Mouse (Mus musculus) lung, embryonic 15.5 days (tissue): ENCODE data around the gene Atp6v1a. TPM values are rescaled to one million over a fixed set of nuclear protein-coding genes. Genes with fewer than 3 reads are reported as not detected.

Experiments used
- ATAC-seq: fragments of 200-750 bp; cut with Nextera tagmentation; 2 replicates; pipeline ENCODE4 v1.8.0; 2017; ENCODE audit warnings: moderate number of reproducible peaks, borderline replicate concordance; ENCODE audit not compliant: low FRiP score, low TSS enrichment; ENCODE audit errors: extremely low read depth
- H3K27ac ChIP-seq: fragments of 300-500 bp; sonication (generic); 2 replicates; pipeline ENCODE4 v1.5.1; 2015; ENCODE audit warnings: moderate library complexity, mild to moderate bottlenecking, inconsistent platforms
- H3K27me3 ChIP-seq: fragments of 300-500 bp; sonication (generic); 2 replicates; pipeline ENCODE4 v1.6.1; 2015; ENCODE audit warnings: inconsistent platforms
- H3K36me3 ChIP-seq: fragments of 300-500 bp; sonication (generic); 2 replicates; pipeline ENCODE4 v1.6.1; 2015; ENCODE audit warnings: inconsistent platforms
- H3K4me1 ChIP-seq: fragments of 300-500 bp; sonication (generic); 2 replicates; pipeline ENCODE4 v1.6.1; 2015; ENCODE audit warnings: inconsistent platforms
- H3K4me2 ChIP-seq: fragments of 300-500 bp; sonication (generic); 2 replicates; pipeline ENCODE4 v1.6.1; 2015; ENCODE audit warnings: inconsistent platforms, mild to moderate bottlenecking, moderate library complexity
- H3K4me3 ChIP-seq: fragments of 300-500 bp; sonication (generic); 2 replicates; pipeline ENCODE4 v1.5.1; 2015; ENCODE audit warnings: mild to moderate bottlenecking, inconsistent platforms
- H3K9ac ChIP-seq: fragments of 300-500 bp; sonication (generic); 2 replicates; pipeline ENCODE4 v1.6.1; 2015; ENCODE audit warnings: inconsistent platforms
- H3K9me3 ChIP-seq: fragments of 300-500 bp; sonication (generic); 2 replicates; pipeline ENCODE4 v1.6.1; 2016; ENCODE audit warnings: inconsistent platforms
- WGBS: fragments of 180-500 bp; shearing (Covaris S2); methylation state at CpG from one replicate; pipeline ENCODE4 v1.1.7; 2015; 5-methylcytosine and 5-hydroxymethylcytosine counted together
- polyA plus RNA-seq: library from polyadenylated mRNA; unstranded; fragments of >200 nt; fragmentation: Nextera tagmentation; extraction: Ambion mirVana; gene quantifications from 2 replicates; pipeline ENCODE4 v1.2.1, GENCODE M21; 2015

The Atp6v1a gene
- polyA plus RNA-seq, 1 experiment from 2014 or later, result 49.6 TPM

DNA sequence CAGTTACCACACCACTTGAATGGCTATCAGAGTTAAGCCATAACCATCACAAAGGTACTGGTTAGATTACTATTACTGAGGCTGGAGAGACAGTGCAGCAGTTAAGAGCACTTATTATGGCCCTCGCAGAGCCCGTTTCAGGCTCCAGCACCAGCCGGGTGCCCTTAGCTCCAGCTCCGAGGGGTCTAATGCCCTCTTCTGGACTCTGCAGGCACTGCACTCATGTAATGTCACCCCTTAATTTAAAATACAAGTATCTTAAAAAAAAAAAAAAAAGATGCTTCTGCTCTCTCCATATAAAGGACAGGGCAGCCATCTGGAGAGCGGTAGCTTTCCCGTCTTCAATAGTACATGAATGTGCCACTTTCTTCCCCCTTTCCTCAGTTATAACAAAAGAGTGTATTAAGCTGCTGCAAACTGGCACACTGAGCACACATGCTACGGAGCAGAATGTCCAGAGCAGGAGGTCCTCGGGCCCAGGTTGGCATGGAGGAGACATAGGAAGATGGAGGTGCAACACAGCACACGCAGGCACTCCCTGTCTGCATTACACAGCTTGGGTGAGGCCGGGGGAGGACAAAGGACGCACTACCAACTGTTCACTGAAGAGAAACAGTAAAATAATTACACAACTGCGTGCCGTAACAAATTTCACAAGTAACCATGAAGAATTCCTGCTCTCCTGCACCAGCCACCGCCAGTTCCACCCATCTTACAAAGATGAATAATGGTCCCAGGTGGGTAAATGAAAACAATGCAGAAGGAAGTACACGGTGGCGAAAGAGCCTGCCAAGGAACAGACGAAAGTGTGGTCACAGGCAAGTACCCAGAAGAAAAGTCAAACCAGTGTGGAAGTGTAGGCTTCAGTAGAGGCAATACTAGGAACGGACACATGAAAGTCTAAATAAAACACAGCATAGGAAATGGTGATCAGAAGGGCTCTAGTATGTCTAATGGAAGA is 35.4 kb downstream of the Atp6v1a start:
- ATAC-seq, result no peak
- Histone ChIP-seq H3K36me3 (peaks cover 68% of the 10 kb centered on the region), H3K4me3 (no peak overlapping the region), H3K4me2 (no peak overlapping the region), H3K9ac (no peak overlapping the region), H3K27me3 (no peaks in the 10 kb centered on the region), H3K9me3 (no peaks in the 10 kb centered on the region), H3K27ac (no peak overlapping the region), H3K4me1 (no peaks in the 10 kb centered on the region)
- 90% methylated on average over 18 of the region's 18 CpGs for WGBS

GRCm38 (mm10) chr16:44102925-44103324 is 36.6 kb downstream of the Atp6v1a start:
- Histone ChIP-seq H3K4me2 (no peak overlapping the region), H3K27ac (no peak overlapping the region), H3K27me3 (no peaks in the 10 kb centered on the region), H3K36me3 (peaks cover 67% of the 10 kb centered on the region), H3K9ac (no peak overlapping the region), H3K9me3 (no peaks in the 10 kb centered on the region), H3K4me1 (no peaks in the 10 kb centered on the region), H3K4me3 (no peak overlapping the region)
- 91% methylated on average over 2 of the region's 2 CpGs for WGBS
- ATAC-seq, result no peak

DNA sequence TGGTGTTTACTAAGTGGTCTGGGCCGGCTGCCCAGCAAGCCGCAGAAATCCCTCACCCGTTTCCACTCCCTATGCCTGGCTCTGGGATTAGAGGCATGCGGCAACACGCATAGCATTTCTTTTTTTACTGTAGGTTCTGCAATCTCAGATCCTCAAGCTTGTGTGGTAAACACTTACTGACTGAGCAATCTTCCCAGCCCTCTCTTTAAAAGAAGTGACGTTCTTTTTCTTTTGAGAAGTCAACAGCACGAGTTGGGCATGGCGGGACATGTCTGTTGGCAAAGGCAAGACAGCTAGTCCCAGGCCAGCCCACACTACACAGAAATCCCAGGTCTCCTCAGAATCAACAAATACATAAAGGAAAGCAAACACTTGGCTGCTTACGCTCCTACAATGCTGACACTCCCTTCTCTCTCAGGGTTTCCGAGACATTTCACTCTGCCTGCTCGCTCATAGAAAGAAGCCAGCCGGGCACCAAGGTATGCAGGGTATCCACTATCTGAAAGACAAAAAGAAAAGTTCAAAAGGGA is 38.3 kb downstream of the Atp6v1a start:
- H3K27me3 ChIP-seq, result no peaks in the 10 kb centered on the region
- H3K4me2 ChIP-seq, result no peak overlapping the region
- ATAC-seq, result no peak
- H3K27ac ChIP-seq, result no peak overlapping the region
- 78% methylated on average over 12 of the region's 12 CpGs for WGBS
- H3K4me1 ChIP-seq, result no peaks in the 10 kb centered on the region
- H3K36me3 ChIP-seq, result peaks cover 61% of the 10 kb centered on the region
- H3K9me3 ChIP-seq, result no peaks in the 10 kb centered on the region
- H3K9ac ChIP-seq, result no peak overlapping the region
- no peak overlapping the region for H3K4me3 ChIP-seq

- no peak overlapping the region for H3K4me3 ChIP-seq
- no peaks in the 10 kb centered on the region for H3K27me3 ChIP-seq
- ATAC-seq, result no peak
- no peaks in the 10 kb centered on the region for H3K4me1 ChIP-seq
- H3K9me3 ChIP-seq, result no peaks in the 10 kb centered on the region
- H3K9ac ChIP-seq, result no peak overlapping the region
- no peak overlapping the region for H3K4me2 ChIP-seq
- 91% methylated on average over 7 of the region's 7 CpGs for WGBS
- H3K36me3 ChIP-seq, result peaks cover 70% of the 10 kb centered on the region
- H3K27ac ChIP-seq, result no peak overlapping the region
These were observed 40.1 kb downstream of the Atp6v1a start for GRCm38 (mm10) chr16:44099377-44099776.

- no peak for ATAC-seq
- Histone ChIP-seq H3K27ac (no peak overlapping the region), H3K9ac (no peak overlapping the region), H3K4me2 (no peak overlapping the region), H3K36me3 (peaks cover 47% of the 10 kb centered on the region), H3K4me3 (no peak overlapping the region), H3K4me1 (no peaks in the 10 kb centered on the region), H3K9me3 (no peaks in the 10 kb centered on the region), H3K27me3 (no peaks in the 10 kb centered on the region)
- 54% methylated on average over 2 of the region's 2 CpGs for WGBS
These were observed 51.9 kb downstream of the Atp6v1a start for GRCm38 (mm10) chr16:44087650-44088049.

- no peaks in the 10 kb centered on the region for H3K36me3 ChIP-seq
- peak within 1 kb of the TSS; percentile 60; the same call in 1 of the 2 replicates for H3K27ac ChIP-seq
- WGBS, result 6% methylated on average over 45 of the region's 45 CpGs
- H3K4me3 ChIP-seq, result peak within 1 kb of the TSS; percentile 56
- H3K27me3 ChIP-seq, result no peaks in the 10 kb centered on the region
- peak; percentile 89 for ATAC-seq
- H3K4me1 ChIP-seq, result peaks cover 7% of the 10 kb centered on the region; the same call in 1 of the 2 replicates
- H3K9ac ChIP-seq, result peak within 1 kb of the TSS; percentile 51
- peak within 1 kb of the TSS; percentile 58 for H3K4me2 ChIP-seq
- no peaks in the 10 kb centered on the region for H3K9me3 ChIP-seq
These were observed 76.2 kb downstream of the Atp6v1a start, which contains the start of gene Gramd1c for GRCm38 (mm10) chr16:44063025-44063894. Gene Gramd1c, minus strand, starts transcription at chr16:44063345.

GRCm38 (mm10) chr16:44061341-44061740 is 78.2 kb downstream of the Atp6v1a start:
- 87% methylated on average over 15 of the region's 15 CpGs for WGBS
- no peak overlapping the region for H3K4me3 ChIP-seq
- no peaks in the 10 kb centered on the region for H3K9me3 ChIP-seq
- H3K4me2 ChIP-seq, result no peak overlapping the region
- no peaks in the 10 kb centered on the region for H3K4me1 ChIP-seq
- H3K9ac ChIP-seq, result no peak overlapping the region
- no peak overlapping the region for H3K27ac ChIP-seq
- H3K27me3 ChIP-seq, result no peaks in the 10 kb centered on the region
- no peaks in the 10 kb centered on the region for H3K36me3 ChIP-seq
- no peak for ATAC-seq

- Histone ChIP-seq H3K4me1 (no peaks in the 10 kb centered on the region), H3K4me3 (no peak overlapping the region), H3K9ac (no peak overlapping the region), H3K4me2 (no peak overlapping the region), H3K27me3 (no peaks in the 10 kb centered on the region), H3K27ac (no peak overlapping the region), H3K9me3 (no peaks in the 10 kb centered on the region), H3K36me3 (no peaks in the 10 kb centered on the region)
- 87% methylated on average over 18 of the region's 18 CpGs for WGBS
- ATAC-seq, result no peak
These were observed 78.8 kb downstream of the Atp6v1a start for GRCm38 (mm10) chr16:44060604-44061286.

DNA sequence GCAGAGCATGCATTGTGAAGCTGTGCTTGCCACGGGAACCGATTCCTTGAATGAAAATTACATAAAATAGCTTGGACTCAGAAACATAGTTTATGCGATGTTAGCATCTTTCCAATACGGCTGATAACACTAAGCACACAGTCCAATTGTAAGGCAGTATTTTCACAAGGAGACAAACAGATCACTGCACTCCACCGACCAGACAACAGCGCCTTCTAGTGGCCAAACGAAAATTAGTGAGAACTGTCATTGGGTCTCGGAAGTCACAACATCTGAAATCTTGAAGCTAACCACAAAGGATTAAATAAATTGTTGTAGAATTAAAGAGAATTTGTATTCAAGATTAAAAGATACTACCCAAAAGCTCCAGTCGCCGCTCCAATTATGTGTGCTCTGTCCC is 80.8 kb downstream of the Atp6v1a start:
- no peak for ATAC-seq
- H3K27ac ChIP-seq, result no peak overlapping the region
- no peak overlapping the region for H3K9ac ChIP-seq
- no peak overlapping the region for H3K4me3 ChIP-seq
- H3K27me3 ChIP-seq, result no peaks in the 10 kb centered on the region
- no peaks in the 10 kb centered on the region for H3K9me3 ChIP-seq
- no peaks in the 10 kb centered on the region for H3K4me1 ChIP-seq
- H3K36me3 ChIP-seq, result no peaks in the 10 kb centered on the region
- 22% methylated on average over 10 of the region's 10 CpGs for WGBS
- H3K4me2 ChIP-seq, result no peak overlapping the region

GRCm38 (mm10) chr16:44055766-44056165 is 83.7 kb downstream of the Atp6v1a start:
- no peak overlapping the region for H3K4me2 ChIP-seq
- H3K27me3 ChIP-seq, result no peaks in the 10 kb centered on the region
- no peak overlapping the region for H3K9ac ChIP-seq
- H3K27ac ChIP-seq, result no peak overlapping the region
- H3K36me3 ChIP-seq, result no peaks in the 10 kb centered on the region
- no peak for ATAC-seq
- H3K4me1 ChIP-seq, result no peaks in the 10 kb centered on the region
- H3K9me3 ChIP-seq, result no peaks in the 10 kb centered on the region
- H3K4me3 ChIP-seq, result no peak overlapping the region
- WGBS, result 63% methylated on average over 8 of the region's 8 CpGs

DNA sequence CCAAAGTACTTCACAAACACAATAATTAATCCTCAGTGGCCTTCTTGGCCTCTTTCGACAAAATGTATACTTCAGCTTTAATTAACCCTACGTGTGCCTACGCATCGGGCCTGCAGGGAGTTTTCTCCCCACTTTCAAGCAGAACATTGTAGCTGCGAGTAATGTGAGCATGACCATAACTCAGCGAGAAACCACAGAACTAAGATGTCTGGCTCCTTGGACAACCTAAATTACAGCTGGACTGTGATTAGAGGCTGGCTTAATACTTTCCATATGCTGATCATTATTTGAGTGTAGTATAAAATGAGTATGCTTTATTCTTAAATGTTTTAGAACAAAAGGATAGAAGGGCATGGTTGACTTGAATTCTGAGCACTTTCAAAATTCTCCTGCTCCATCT is 86.2 kb downstream of the Atp6v1a start:
- H3K4me3 ChIP-seq, result no peak overlapping the region
- H3K27me3 ChIP-seq, result no peaks in the 10 kb centered on the region
- no peak overlapping the region for H3K4me2 ChIP-seq
- no peaks in the 10 kb centered on the region for H3K36me3 ChIP-seq
- no peak for ATAC-seq
- no peaks in the 10 kb centered on the region for H3K9me3 ChIP-seq
- H3K9ac ChIP-seq, result no peak overlapping the region
- no peak overlapping the region for H3K27ac ChIP-seq
- no peaks in the 10 kb centered on the region for H3K4me1 ChIP-seq
- WGBS, result 58% methylated on average over 6 of the region's 6 CpGs
